Mouse (Mus musculus) frontal cortex, adult (tissue): Measurements from ENCODE around the gene Stat2.
"Not testable (repeated sequence)": the region's sequence is repeated elsewhere in the genome, so short reads cannot be mapped to it uniquely, and the experiment has no call there.

Source experiments
- ATAC-seq: cut with Nextera tagmentation; 2 replicates; pipeline ENCODE4 v1.9.2; 2017; ENCODE audit warnings: mild to moderate bottlenecking, moderate library complexity, mixed read lengths; ENCODE audit not compliant: low TSS enrichment

Stat2 gene

DNA sequence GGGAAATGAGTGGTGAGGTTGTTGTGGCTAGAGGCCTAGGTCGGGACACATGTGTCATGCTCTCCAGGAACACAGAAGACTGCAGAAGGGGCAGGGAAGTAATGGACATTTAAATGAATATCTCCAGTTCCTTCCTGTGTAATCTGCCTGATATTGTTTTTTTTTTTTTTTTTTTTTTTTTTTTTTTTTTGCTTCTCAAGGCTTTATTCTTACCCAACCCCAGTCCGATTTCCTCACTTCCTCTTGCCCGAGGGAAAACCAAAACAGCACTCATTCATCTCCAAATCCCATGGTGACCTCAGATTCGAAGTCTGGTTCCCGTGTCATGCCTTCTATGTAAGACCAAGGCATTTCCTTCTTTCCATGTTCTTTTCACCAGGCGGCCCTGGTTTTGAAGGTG is 27.9 kb downstream of the Stat2 start:
- no peak for ATAC-seq

DNA sequence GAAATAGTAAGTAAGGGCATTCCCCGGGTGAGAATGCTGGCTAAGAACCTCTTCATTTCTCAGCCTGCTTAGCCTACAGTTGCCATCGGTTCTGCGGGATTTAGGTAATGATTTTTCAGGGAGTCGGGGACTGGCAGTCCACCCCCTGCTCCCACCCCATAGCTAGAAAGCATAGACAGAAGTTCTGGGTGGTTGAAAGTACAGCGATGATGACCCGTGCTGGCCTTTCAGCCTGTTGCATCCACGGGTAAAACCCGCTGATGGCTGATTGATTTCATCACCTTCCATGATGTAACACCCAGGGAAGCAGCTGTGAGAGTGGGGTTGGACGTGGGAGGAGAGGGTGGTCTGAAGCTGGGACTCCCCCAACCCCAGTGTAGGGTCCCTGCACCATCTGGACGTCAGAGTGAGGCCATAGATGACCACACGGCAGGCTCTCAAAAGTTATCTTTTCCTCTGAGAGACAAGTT is 28.4 kb downstream of the Stat2 start, which contains the start of gene Il23a:
Gene Il23a, minus strand, starts transcription at position 51 of the 470 bp plus-strand sequence.
- ATAC-seq: no peak

DNA sequence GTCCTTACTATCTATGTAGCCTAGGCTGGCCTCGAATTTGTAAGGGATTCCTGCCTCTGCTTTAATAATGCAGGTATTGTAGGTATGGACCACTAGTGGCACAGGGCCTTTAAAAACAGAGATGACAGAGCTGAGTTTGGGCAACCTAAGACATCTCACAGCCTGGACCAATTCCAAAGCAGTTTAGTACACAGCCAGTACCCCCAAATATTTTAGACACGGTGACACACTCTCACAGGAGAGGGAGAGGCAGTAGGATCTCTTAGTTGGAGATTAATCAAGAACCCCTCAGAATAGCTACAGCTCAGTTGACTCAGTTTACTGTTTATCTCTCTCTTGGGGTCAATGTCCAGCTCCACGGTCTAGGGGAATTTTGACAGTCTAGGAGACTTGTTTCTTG is 32.0 kb downstream of the Stat2 start:
- ATAC-seq: no peak

DNA sequence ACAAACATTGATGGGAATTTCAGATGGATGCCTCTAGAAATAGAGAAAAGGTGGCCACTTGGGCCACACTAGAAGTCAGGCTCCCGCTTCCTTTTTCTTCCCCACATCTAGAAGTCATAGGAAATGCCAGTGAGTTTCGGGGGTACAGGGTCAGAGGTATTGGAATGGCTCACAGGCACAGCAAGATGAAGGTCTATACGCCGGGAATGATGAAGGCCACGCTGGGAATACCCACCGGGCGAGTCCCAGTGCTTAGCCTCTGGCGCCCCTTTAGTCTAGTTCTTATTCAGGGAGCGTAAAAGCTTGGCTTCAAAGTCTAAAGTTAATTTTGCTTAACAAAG is 32.4 kb downstream of the Stat2 start:
- peak; percentile 32; the same call in 1 of the 2 replicates for ATAC-seq

DNA sequence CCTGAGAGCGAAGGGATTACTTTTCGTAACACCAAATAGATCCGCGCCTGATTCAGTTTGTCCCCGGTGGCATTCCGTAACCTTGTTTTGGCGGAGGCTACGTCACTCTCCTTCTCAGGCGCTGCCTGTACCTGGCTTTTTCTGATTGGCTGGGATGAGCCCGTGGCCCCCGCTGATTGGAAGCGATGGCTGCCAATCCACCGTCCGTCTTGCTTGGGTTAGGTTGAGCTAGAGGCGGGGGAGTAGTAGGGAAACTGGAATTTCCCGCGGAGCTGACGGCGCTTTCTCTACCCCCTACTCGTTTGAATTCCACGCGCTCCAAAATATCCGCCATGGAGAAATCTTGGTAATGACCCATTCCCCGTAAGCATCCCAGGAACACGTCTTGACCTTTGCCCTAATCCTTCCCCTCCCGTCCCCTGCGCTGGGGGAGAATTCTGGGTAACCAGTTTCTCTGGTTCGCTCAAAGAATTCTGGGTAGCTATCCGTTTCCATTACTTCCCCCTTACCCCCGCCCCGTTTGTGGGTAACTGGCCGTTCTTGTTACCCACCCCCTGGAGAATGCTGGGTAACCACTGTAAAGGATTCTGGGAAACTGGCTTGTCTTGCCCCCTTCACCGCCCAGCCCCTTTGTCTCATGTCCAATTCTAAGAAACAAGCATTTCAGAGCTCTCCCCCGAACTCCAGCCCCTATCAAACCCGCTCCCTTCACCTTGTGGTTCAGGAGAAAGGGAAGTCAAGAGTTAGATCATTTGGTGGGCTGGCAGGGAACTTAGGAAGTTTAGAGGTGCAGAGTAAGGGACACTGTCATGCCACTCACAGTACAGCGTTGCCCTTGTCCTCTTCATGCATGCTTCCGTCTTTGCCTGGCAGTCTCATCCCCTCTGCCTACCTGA is 33.0 kb downstream of the Stat2 start, which contains the start of gene Pan2:
Gene Pan2, plus strand, starts transcription at position 210 of the 896 bp plus-strand sequence.
- ATAC-seq: peak; percentile 97

DNA sequence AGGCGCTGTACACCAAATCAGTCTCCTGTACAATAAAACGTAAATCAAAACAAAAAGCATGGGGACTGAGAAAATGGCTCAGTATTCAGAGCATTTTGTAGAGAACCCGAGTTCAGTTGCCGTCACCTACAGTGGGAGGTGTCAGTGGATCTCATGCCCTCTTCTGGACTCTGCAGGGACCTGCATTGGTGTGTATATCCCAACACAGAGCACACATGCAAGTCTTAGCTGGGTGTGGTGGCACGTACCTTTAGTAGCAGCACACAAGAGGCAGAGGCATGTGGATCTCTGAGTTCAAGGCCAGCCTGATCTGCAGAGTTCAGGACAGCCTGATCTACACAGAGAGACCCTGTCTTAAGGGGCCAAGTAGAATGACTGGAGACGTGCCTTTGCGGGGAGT is 39.3 kb downstream of the Stat2 start:
- no peak for ATAC-seq

DNA sequence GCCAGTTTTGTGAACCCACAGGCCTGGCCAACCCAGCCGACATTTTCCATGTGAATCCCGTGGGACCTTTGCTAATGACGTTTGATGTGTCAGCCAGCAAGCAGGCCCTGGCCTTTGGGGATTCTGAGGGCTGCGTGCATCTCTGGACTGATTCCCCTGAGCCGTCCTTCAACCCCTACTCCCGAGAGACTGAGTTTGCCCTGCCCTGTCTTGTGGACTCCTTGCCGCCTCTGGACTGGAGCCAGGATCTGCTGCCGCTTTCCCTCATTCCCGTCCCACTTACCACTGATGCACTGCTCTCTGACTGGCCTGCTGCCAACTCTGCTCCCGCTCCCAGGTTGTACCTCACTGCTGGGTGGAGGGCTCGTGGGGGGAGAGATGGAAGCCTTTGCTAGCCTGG is 39.8 kb downstream of the Stat2 start:
- ATAC-seq: no peak

DNA sequence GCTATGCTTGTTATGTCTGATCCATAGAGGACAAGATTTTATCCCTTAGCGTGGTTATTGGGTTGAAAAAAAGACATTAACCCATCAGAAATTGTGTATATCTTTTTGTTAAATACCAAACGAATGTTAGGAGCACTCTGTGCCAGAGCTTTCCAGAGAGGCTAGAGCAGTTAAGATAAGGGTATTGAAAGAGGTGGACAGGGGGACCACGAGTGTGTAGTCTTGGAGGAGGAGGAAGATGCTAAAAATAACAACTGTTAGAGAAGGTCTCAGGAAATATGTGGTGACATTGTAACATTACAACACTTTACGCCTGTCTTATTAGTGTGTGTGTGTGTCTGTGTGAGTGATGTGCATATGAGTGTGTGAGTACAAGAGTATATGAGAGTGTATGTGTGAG is 40.5 kb downstream of the Stat2 start:
- no peak for ATAC-seq

DNA sequence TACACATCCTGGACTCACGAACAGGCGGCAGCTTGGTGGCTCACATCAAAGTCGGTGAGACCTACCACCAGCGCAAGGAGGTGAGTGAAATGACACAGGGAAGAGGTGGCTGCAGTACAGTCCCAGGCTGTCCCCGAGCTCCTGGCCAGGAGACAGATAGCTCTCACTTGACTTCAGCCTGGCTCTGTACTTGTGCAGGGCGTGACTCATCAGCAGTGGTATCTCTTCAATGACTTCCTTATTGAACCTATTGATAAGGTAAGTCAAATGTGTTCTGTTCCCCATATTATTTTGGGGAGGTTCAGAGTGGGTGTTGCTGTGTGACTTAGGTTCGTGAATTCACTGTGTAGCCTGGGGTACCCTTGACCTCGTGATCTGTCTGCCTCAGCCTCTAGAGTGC is 45.2 kb downstream of the Stat2 start:
- ATAC-seq: no peak

DNA sequence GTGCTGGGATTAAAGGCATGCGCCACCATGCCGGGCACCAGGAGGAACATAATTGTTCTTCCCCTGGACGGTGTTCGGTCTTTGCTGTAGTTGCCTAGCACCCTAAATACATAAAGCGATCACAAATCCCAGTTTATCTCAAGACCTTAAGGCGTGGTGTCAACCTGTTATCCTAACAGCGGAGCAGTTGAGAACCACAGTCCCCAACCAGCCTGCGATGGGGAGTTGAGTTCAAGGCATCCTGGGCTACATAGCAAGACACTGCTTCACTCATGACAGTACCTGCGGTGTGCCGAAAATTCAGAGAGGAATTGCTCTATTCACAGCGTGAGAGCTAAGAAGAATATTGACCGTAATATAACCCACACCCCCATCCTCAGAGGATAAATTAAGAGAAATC is 51.3 kb downstream of the Stat2 start:
- no peak for ATAC-seq

DNA sequence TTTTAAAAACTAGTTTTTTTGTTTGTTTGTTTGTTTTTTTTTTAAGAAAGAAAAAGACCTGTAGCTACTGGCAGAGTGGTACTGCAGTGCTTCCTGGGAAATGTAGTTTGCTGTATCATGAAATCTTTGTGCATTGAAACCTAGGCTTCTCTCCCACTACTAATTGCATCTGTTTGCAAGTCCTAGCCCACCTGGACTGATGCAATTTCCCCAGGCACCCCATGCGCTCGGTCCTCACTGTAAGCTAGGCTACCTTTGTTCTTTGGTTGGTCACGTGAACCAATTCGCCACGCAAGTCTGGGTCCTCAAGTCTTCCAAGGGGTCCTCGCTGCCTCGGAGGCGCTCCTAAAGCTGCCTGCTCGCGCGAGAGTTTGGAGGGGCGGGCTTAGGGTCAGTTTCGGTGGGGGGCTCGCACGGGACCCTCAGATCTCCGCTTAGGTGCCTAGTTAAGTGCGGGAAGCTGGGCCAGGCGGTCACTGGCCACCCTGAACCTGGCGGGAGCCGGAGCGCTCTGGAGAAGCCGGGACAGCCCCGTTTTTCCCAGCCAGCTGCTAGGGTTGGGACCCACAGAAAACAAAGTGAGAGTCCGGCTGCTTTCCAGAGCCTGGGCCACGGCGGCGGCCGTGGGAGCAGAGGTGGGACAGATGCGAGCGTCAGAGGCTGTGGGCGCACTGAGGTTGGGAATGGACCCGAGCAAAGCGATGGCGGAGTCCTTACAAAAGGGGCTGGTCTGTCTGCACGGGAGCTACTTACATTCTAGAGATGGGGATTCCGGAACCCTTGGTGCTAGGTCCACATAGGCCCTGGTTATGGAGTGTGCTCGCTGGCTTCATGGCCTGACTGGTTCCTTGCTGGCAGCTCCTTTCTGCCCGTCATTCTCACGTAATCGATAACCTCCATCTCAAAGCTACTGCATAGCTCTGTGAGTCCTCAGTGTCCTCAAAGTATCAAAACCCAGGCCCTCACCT is 52.1 kb downstream of the Stat2 start, which contains the start of gene Cnpy2:
Gene Cnpy2, plus strand, starts transcription at position 319 of the 968 bp plus-strand sequence.
- ATAC-seq: peak; percentile 79

DNA sequence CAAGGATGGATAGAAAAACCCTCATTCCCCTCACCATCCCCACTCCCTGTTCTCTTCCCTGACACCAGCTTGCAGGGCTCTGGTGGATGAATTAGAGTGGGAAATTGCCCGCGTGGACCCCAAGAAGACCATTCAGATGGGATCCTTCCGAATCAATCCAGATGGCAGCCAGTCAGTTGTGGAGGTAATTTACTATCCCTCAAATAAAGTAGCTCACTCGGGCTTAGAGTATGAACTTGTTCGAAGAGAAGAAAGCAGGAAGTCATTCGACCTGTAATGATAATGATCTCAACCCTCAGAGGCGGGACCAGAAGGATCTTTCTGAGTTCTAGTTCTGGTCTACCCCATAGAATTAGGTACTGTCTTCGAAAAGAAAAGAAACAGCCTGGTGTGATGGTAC is 53.2 kb downstream of the Stat2 start:
- no peak for ATAC-seq

DNA sequence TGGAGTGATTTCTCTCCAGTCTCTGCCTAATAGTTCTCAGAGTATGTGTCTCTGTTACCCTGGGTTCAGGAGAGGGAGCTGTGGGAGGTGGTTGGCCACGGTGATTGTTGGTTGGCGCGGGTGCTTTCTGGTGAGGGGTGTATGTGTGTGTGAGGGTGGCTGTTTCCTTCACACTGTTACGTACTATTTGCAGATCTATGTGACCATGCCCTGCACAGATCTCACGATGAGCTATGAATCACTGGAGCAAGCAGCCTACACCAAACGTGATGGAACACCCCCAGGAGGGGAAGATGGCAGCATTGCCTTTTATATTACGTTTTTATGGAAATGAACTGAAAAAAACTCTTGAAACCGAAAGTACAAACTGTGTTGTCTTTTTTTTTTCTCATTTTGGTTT is 56.5 kb downstream of the Stat2 start:
- peak; percentile 69 for ATAC-seq

DNA sequence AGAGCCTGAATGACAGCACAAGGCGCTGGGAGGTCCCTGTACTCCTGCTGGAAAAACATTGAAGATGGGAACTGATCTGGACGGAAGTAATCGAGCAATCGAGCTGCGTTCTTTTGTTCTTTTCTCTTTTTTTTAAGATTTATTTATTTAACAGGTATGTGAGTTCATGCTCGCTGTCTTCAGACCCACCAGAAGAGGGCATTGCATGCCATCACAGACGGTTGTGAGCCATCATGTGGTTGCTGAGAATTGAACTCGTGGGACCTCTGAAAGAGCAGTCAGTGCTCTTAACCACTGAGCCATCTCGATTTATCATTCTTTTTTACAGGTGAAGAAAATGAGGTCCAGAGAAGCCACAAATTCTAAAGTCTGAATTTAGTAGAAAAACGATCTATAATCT is 57.3 kb downstream of the Stat2 start:
- ATAC-seq: no peak

DNA sequence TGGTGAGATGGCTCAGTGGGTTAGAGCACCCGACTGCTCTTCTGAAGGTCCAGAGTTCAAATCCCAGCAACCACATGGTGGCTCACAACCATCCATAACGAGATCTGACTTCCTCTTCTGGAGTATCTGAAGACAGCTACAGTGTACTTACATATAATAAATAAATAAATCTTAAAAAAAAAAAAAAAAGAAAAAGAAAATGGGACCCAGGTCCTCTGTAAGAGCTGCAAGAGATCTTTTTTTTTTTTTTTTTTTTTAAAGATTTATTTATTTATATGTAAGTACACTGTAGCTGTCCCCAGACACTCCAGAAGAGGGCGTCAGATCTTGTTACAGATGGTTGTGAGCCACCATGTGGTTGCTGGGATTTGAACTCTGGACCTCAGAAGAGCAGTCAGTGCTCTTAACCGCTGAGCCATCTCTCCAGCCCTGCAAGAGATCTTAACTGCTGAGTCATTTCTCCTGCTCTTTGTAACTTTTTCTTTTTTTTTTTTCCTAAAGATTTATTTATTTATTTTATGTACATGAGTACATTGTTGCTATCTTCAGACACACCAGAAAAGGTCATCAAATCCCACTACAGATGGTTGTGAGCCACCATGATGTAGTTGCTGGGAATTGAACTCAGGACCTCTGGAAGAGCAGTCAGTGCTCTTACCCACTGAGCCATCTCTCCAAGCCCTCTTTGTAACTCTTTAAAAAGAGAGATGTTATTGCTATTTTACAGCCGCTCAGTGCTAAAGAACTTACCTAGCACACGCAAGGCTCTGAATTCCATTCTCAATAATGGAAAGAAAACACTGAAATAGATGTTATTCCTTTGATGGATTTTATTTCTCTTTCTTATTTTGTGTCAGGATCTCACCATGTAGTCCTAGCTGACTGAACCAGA is 62.2 kb downstream of the Stat2 start:
- ATAC-seq: not testable (repeated sequence)

DNA sequence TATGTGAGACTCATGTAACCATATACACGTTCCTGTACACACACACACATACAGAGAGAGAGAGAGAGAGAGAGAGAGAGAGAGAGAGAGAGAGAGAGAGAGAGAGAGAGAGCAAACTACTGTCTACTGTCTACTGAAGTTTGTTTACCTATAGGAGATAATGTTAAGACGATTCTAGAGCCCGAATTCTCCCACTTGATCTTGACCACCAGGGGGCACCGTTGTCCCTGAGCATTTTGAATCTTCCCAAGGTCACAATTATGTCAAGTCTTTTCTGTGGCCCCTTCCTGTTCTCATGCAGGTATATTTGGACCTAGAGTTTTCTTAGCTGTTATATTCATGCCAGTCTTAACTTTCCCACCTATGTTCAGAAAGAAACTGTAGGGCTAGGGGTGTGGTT is 65.2 kb downstream of the Stat2 start:
- no peak for ATAC-seq

DNA sequence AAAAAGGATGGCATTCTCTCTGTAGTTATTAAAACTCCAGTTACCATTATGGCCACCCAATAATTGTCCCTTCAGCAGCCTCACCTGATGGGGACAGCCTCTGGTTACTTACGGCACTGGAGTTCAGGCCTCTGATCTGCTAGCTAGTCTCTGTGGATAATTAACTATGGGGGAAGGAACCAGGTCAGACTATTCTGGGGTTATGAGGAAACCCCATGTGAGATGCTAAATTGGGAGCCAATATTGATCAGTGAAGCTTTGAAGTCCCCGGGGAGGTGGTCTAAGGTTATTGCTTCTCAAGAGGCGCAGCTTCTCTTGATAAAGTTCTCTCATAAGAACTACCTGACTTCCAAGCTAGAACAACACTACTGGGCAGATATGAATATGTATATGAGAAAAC is 65.8 kb downstream of the Stat2 start:
- ATAC-seq: no peak

DNA sequence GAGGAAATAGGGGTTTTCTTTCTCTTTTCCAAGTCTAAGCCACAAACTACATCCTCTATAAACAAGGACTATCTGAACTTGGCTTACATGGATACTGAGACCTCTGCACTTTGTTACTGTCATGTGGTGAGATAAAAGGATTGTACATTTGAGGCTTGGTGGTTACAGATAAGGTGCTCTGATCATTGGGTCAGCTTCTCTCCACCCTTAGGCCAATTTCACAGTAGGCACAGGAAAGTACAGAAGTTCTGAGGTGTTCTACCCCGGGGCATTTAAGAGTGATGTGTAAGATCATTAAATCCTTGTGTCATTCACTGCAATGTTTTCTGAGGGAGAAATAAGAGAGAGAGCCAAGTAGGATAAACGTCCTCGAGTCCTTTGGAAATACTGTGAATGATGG is 66.2 kb downstream of the Stat2 start:
- no peak for ATAC-seq

DNA sequence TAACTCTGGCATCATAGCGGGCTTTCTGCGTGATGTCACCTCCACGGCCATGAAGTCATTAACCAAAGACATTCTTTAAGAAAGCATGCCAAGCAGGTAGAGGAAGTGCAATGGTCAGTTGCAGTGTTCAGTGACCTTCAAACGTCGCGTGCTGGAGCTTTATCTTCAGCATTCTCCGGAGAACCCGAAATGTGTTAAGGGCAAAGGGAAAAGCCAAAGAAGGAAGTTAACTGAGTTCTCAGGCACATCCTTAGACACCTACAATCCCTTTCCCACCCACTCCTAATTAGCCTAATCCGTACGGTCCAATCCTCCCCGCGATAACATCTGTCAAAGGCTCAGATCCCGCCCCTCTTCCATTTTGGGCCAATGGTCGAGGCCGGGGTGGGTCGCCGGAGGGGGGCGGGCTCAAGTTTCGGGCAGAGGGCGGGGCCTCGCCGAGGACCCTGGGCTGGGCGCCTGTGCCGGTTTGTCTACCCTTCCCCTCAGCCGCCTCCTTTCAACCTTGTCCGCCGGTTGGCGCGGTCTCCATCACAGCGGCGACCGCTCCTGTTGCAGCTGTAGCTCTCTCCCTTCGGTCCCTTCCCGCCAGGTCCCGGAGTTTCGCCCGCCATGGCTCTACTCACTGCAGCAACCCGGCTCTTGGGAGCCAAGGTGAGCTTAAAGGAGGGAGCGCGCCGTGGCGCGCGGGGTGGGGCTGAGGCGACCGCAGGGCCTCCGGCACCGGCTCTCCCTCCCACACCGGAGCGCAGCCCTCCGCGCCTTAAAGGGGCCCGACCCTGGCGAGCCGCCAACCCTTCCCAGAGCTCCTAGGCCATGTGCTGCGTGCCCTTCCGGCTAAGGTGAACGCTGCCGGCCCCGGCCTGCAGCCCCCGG is 67.2 kb downstream of the Stat2 start, which contains the start of gene Cs:
Gene Cs, plus strand, starts transcription at position 429 of the 876 bp plus-strand sequence.
- ATAC-seq: peak; percentile 92

DNA sequence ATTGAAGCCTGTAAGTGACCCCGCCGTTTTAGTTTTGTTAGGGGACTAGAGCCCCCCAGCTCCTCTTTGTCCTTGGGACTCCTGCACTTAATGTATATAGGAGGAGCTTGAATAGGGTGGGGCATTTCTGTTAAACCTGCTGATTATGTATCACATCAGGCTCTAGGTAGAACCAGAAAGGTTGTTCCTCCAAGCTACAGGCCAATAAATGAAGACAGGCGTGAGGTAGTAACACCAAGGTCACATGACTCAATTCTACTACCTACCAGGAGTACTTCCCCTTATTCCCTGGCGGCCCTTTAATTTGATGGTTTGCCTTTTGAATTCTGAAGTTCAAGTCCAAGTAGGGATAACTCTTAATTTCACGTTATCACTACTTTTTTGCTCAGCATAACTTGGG is 68.1 kb downstream of the Stat2 start:
- no peak for ATAC-seq
